8 mouse cellular contexts compared by ENCODE assay signal in genomic region chr1:22806626-22807096, GRCm38 (mm10). TPM values are rescaled to one million over a fixed set of nuclear protein-coding genes. Genes with fewer than 3 reads are reported as not detected.
DNase-seq lines count a peak whose midpoint lies in the region; ATAC-seq and TF ChIP-seq lines count a peak whose summit lies in the region.

No protein-coding gene starts in this region.

- peaks cover 5% of the 10 kb centered on the region; the same call in 1 of the 2 replicates for H3K4me1 ChIP-seq in liver, embryonic 12.5 days
- peaks cover 3% of the 10 kb centered on the region; the same call in 1 of the 2 replicates for H3K4me1 ChIP-seq in liver, postnatal 0 days (ENCODE audit: insufficient read depth)
- no peaks in the 10 kb centered on the region for H3K4me1 ChIP-seq in intestine, postnatal 0 days (replicated peaks; ENCODE audit: control insufficient read depth, insufficient read depth, low read length)

- peak overlapping the region; percentile 68; the same call in 1 of the 2 replicates for H3K4me2 ChIP-seq in liver, embryonic 12.5 days
- H3K4me2 ChIP-seq in liver, postnatal 0 days (ENCODE audit: low read depth, low read length), result no peak overlapping the region
- no peak overlapping the region; the same call in 1 of the 2 replicates for H3K4me2 ChIP-seq in intestine, postnatal 0 days (replicated peaks; ENCODE audit: low read depth)

- H3K27me3 ChIP-seq in liver, embryonic 12.5 days (replicated peaks), result peaks cover 29% of the 10 kb centered on the region
- H3K27me3 ChIP-seq in liver, postnatal 0 days (ENCODE audit: insufficient read depth, low read length), result peaks cover 13% of the 10 kb centered on the region
- H3K27me3 ChIP-seq in intestine, postnatal 0 days (replicated peaks; ENCODE audit: control insufficient read depth, insufficient read depth, low read length), result peaks cover 10% of the 10 kb centered on the region; the same call in 1 of the 2 replicates

- no peak overlapping the region for H3K27ac ChIP-seq in liver, embryonic 12.5 days
- no peak overlapping the region for H3K27ac ChIP-seq in liver, postnatal 0 days (ENCODE audit: low read depth)
- H3K27ac ChIP-seq in intestine, postnatal 0 days (ENCODE audit: low read depth, low read length), result no peak overlapping the region

- H3K9me3 ChIP-seq in liver, embryonic 12.5 days (replicated peaks), result no peaks in the 10 kb centered on the region
- H3K9me3 ChIP-seq in liver, postnatal 0 days (ENCODE audit: low read length), result no peaks in the 10 kb centered on the region
- no peaks in the 10 kb centered on the region for H3K9me3 ChIP-seq in intestine, postnatal 0 days (ENCODE audit: control insufficient read depth)

- TF ChIP-seq EP300 in liver, postnatal 0 days (IDR thresholded peaks at IDR 0.05; ENCODE audit: low read depth), result no peak

- TF ChIP-seq CTCF in liver, postnatal 0 days (IDR thresholded peaks at IDR 0.05; ENCODE audit: low read depth), result no peak
- no peak for TF ChIP-seq CTCF in intestine, postnatal 0 days (IDR thresholded peaks at IDR 0.05; ENCODE audit: low read depth)

- peak; percentile 34 for DNase-seq in cerebellum, adult 11-12 months
- DNase-seq in liver, postnatal 0 days, result no peak
- DNase-seq in right cerebral cortex, postnatal 25 days, result peak; percentile 52
- no peak for DNase-seq in urinary bladder, postnatal 10 days (ENCODE audit: low spot score)
- no peak for DNase-seq in layer of hippocampus, postnatal 25 days (ENCODE audit: extremely low spot score in 1 of 2, low spot score in 1 of 2)

- ATAC-seq in cerebellum, adult (ENCODE audit: insufficient number of reproducible peaks, low FRiP score, low TSS enrichment), result no peak
- ATAC-seq in liver, embryonic 12.5 days, result no peak
- no peak for ATAC-seq in liver, postnatal 0 days
- ATAC-seq in intestine, postnatal 0 days, result no peak

- H3K4me3 ChIP-seq in liver, embryonic 12.5 days, result no peak overlapping the region; the same call in 1 of the 2 replicates
- H3K4me3 ChIP-seq in liver, postnatal 0 days (ENCODE audit: low read depth, low read length), result no peak overlapping the region
- peak overlapping the region; percentile 60; the same call in 1 of the 2 replicates for H3K4me3 ChIP-seq in intestine, postnatal 0 days (ENCODE audit: low read depth, low read length)

- H3K36me3 ChIP-seq in liver, embryonic 12.5 days, result no peaks in the 10 kb centered on the region
- H3K36me3 ChIP-seq in liver, postnatal 0 days (replicated peaks; ENCODE audit: insufficient read depth, low read length), result no peaks in the 10 kb centered on the region
- H3K36me3 ChIP-seq in intestine, postnatal 0 days (ENCODE audit: control insufficient read depth, insufficient read depth), result no peaks in the 10 kb centered on the region

- no peak overlapping the region for H3K9ac ChIP-seq in liver, embryonic 12.5 days
- no peak overlapping the region for H3K9ac ChIP-seq in liver, postnatal 0 days (replicated peaks)
- no peak overlapping the region for H3K9ac ChIP-seq in intestine, postnatal 0 days (ENCODE audit: low read depth, low read length)

- WGBS in liver, embryonic 12.5 days (ENCODE audit: insufficient replicate concordance), result 23% methylated on average over 8 of the region's 8 CpGs
- 24% methylated on average over 8 of the region's 8 CpGs for WGBS in liver, postnatal 0 days (ENCODE audit: insufficient replicate concordance)
- WGBS in intestine, postnatal 0 days, result 27% methylated on average over 8 of the region's 8 CpGs

RNA-seq across cellular contexts. Expression of gene Rims1, which starts 0.9 kb away (rescaled TPM):
- 0.23 and 0.24 TPM in 2 replicates for polyA plus RNA-seq in liver, embryonic 12.5 days (2016; fragmentation: Nextera tagmentation; extraction: Ambion mirVana)
- polyA plus RNA-seq in liver, postnatal 0 days (2015; fragmentation: Nextera tagmentation; extraction: Ambion mirVana), result 0.08 TPM in 1 of 2 replicates, not detected in the other
- 6.2 and 8.1 TPM in 2 replicates for polyA plus RNA-seq in intestine, postnatal 0 days (2015; fragmentation: Nextera tagmentation; extraction: Ambion mirVana)
- 100 to 1,000 TPM; 237 to 269 TPM for total RNA-seq in layer of hippocampus, postnatal 25 days (2021)

Comparison
In these comparisons a context has a peak if more than half of its experiments do, and no peak if none do; other contexts are left out.
1. DNase-seq: peak in cerebellum, adult 11-12 months (single experiment) and right cerebral cortex, postnatal 25 days (single experiment); none in liver, postnatal 0 days (single experiment), urinary bladder, postnatal 10 days (single experiment) and layer of hippocampus, postnatal 25 days (0 of 2).